Mouse (Mus musculus) layer of hippocampus, postnatal 36 days (tissue): Measurements from ENCODE around the gene Dlg5. TPM values are rescaled to one million over a fixed set of nuclear protein-coding genes. Genes with fewer than 3 reads are reported as not detected.

Source experiments
- DNase-seq, 2 experiments: peaks; one replicate each; pipeline ENCODE4 v3.0.0; 2022
- microRNA-seq, 2 experiments: library from miRNA; unstranded; fragments of <30 nt; microRNA quantifications; one replicate each; pipeline ENCODE4 v1.2.0; 2021
- total RNA-seq, 2 experiments: library from RNA; stranded (reverse); gene quantifications; 2 replicates each; pipeline ENCODE4 v1.2.3; 2021

The Dlg5 gene
- total RNA-seq, 2 experiments from 2014 or later, result 57.8 to 61.7 TPM

- DNase-seq, result no peak
Observed at GRCm38 (mm10) chr14:24106734-24107133, 139.0 kb downstream of the Dlg5 start.

GRCm38 (mm10) chr14:24098828-24099227, 146.9 kb downstream of the Dlg5 start:
- no peak for DNase-seq

- no peak for DNase-seq
Observed at GRCm38 (mm10) chr14:24094656-24095055, 151.1 kb downstream of the Dlg5 start.

GRCm38 (mm10) chr14:24093221-24093620, 152.5 kb downstream of the Dlg5 start:
- no peak for DNase-seq

- DNase-seq, result peak; percentile 7 to 29
Observed at GRCm38 (mm10) chr14:24092391-24092790, 153.3 kb downstream of the Dlg5 start.

- DNase-seq, result no peak
Observed at GRCm38 (mm10) chr14:24090790-24091189, 154.9 kb downstream of the Dlg5 start.

- DNase-seq, result no peak
Observed at GRCm38 (mm10) chr14:24089181-24089580, 156.5 kb downstream of the Dlg5 start.

- DNase-seq, result no peak
Observed at GRCm38 (mm10) chr14:24087430-24087829, 158.3 kb downstream of the Dlg5 start.

- no peak for DNase-seq
Observed at GRCm38 (mm10) chr14:24086481-24086880, 159.2 kb downstream of the Dlg5 start.

Small RNA genes within 50 kb of the gene (microRNA-seq; reads per million reads assigned to microRNA genes)
- 0 reads per million in 2 experiments for gene Mir7210

Other genes starting within 250 kb of the Dlg5 start
- 100 to 1,000 TPM; 138 to 151 TPM for gene Kcnma1, start 231.4 kb downstream of the Dlg5 start, total RNA-seq
- not detected for gene E330034G19Rik, start 47.3 kb upstream of the Dlg5 start, total RNA-seq
- gene Polr3a, start 241.1 kb upstream of the Dlg5 start, total RNA-seq, result 10 to 100 TPM; 36.5 to 40.0 TPM
- gene Rps24, start 241.2 kb upstream of the Dlg5 start, total RNA-seq, result 100 to 1,000 TPM; 752 to 770 TPM